Mouse (Mus musculus): ENCODE measurements around the gene Glb1. TPM values are rescaled to one million over a fixed set of nuclear protein-coding genes. Genes with fewer than 3 reads are reported as not detected.
"Not testable (repeated sequence)": the region's sequence is repeated elsewhere in the genome, so short reads cannot be mapped to it uniquely, and the experiment has no call there.

Gene Glb1
- total RNA-seq, 2 experiments from 2014 or later: 4.3 to 4.9 TPM

DNA sequence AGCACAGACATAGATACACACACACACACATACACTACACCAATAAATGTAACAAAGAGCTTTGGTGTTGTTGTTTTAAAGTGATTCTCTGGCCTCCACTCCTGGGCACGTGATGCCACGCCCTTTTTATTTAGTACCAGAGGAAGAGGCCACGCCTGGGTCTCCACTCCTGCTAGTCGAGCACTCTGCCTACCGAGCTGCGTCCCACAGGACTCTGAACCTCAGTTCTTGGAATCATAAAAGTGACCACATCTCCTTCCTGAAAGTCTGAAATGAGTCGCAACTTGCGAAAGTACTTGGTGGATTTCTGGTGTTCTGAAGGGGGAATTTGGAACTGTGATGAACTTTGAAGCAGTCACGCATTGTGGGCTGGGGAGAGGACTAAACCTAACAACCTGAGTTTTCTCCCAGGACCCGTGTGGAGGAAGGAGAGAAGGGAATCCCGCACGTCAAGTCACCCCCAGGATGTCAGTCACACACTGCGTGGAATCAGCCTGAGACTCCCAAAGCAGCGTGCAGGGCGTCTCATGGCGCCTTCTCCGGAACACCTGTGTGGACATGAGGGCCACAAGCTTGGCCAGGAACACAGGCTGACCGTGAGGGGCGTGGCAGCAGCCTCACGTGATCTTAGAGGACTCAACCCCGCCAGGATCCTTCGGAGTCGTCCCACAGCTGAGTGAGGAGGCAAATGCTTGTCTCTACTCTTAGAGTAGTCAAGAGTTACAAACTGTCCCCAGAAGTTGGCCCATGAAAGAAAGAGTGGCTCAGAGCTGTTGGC is 86.8 kb downstream of the Glb1 start:
- DNase-seq: no peak
- intact Hi-C loops (cut with DNase I): no loop called here

DNA sequence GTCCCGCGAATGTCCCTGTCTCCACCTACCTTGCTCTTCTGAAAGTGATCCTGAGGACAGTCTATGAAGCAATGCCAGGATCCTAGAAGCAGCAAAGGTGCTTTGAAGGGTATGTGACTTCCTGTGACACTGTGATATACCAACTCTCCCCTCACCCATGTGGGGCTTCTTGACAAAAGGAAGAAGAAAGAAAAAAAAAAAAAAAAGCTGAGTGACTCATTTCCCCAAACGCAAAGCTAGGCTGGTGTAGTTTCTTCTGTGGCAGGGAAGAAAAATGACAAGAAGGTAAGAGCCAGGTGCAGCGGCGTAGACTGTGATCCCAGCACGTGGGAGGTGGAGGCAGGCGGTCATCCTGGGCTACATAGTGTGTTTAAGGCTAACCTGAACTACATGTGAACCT is 95.6 kb downstream of the Glb1 start:
- DNase-seq: no peak
- intact Hi-C loops (cut with DNase I): loop anchor here (10.0 kb wide), 1 partner anchor 182 kb away; no protein-coding TSS in a partner anchor

DNA sequence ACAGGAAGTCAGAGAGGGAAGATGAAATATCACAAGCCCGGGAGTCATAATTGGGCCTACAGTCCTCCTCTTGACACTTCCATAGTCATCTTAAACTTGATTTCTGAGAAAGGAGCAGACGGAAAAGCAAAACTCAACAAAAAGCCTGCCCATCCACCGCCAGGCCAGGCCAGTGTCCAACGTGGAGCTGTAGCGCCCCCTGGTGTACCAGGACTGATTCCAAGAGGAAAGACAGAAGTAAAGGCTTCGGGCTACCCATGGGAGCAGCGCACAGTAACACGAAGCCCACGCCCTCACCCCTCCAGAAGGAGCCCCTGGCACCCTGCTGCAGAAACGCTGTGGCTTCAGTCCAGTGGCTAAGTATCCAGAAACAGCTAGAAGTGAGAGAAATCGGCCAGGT is 97.3 kb downstream of the Glb1 start:
- DNase-seq: peak; percentile 66 to 72
- intact Hi-C loops (cut with DNase I): loop anchor here (10.0 kb wide), 1 partner anchor 183 kb away; no protein-coding TSS in a partner anchor

DNA sequence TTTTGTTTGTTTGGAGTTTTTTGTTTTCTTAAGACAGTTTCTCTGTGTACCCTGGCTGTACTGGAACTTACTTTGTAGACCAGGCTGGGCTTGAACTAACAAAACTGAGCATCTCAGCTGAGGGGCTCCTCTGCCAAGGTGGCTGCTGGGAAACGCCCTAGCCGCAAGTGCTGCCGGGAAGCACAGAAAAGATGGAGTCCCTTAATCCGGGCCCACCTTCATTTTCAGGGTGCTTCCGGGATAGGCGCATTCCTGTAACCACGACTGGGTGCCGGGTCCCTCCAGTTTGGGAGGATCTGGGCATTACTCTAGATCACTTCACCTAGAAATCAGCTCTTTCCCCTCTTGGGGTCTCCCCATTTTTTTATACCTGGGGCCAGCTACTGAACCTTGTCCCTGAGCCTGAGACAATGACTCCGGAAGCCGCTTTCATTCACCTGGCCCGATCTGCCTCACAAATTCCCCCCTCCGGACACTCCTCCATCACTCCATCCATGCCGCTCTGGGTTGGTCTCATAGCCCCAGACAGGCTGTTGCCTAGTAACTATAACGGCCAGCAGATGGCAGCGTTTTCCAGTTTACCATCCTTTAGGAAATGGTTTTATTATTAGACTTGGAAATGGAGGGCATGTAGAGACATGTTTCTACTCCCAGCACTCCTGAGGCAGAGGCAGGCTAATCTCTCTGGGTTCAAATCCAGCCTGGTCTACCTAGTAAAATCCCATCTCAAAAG is 99.1 kb downstream of the Glb1 start:
- peak in 1 of 2 experiments; percentile 44 for DNase-seq
- intact Hi-C loops (cut with DNase I): loop anchor here (2.0 to 10.0 kb wide), 3 partner anchors 79 to 185 kb away; no protein-coding TSS in a partner anchor

DNA sequence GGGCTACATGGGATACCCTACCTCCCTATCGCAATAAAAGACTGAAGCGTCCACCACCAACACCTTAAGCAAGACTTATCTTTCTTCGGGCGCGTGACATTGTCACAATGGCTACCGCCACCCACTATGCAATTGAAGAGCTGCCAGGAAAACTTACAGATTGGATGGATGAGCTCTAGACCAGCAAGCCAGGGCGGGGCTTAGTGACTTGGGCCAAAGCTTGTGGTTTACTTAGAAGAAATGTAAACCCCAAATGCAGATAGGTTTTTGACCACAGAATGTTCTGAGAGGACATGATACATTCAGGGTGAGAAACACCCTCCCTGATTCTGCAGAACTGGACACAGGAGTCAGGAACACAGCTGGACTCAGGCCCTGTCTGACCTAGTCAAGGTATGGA is 100.2 kb downstream of the Glb1 start:
- DNase-seq: no peak
- intact Hi-C loops (cut with DNase I): loop anchor here (2.0 kb wide), 2 partner anchors 78 to 84 kb away; no protein-coding TSS in a partner anchor

DNA sequence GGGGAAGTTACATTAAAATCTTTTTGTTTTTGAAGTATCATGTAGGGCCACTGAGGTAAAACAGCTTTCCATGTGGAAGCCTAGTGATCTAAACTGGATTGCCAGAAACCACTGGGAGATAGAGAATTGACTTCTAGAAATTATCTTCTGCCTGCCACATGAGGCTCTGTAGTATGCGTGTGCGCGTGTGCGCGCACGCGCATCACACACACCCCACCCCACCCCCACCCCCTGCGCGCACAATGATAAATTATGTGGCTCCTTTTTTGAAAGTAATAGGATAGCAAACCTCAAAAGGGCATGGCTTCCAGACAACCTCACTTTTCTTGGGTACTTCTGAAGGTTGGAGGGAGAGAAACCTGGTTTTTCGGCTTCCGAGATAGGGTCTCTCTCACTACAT is 101.0 kb downstream of the Glb1 start:
- intact Hi-C loops (cut with DNase I): loop anchor here (2.0 kb wide), 2 partner anchors 77 to 85 kb away; no protein-coding TSS in a partner anchor
- DNase-seq: no peak

DNA sequence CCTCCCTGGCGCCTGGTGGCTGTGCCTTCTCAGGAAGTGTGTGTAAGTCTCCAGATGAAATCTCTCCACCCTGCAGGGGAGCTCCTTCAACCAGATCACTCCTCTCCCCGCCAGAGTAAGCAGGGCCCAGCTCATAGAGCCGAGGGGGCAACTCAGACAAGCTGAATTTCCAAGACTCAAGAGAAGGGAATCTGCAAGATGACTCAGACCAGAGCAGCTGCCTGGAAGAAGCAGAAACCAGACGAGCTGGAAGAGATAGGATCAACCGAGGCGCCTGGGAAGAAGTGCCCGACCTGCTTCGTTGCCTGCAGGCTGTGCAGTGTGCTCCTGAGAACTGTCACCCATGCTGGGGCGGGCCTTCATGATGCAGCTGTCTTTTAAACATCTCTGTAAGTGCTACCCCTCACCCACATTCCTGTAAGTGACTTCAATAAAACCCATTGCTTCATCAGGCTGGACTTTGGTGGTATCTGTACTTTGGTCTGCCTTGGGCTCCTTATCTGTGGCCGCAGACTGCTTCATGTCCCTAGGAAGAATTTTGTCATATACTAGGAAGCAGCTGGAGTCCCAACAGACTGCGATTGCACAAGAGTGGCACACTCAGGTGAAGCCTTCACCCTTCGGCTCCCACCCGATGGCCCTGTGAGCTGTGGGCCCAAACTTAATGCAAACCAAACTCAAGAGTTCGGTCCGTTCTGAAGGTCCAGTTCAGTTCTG is 102.0 kb downstream of the Glb1 start:
- intact Hi-C loops (cut with DNase I): no loop called here

DNA sequence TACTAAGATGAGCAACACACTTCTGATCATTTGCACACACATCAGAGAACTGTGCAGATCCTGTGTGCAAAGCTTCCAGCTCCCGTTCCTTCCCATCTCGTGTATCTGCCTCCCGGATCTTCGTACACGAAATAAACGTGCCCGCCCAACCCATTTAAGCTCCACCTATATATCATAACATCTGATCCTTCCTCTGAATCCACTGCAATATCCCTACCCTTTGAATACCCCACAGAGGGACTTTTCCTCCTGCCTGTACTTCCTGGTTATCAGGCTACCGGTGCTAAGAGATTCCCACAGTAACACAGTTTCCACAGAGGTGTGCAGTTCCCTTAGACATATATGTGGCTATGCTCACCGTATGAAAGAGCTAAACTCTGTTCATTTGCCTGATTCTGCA is 103.9 kb downstream of the Glb1 start, which contains the start of gene Ccr4:
Gene Ccr4, minus strand, starts transcription at position 101 of the 400 bp plus-strand sequence.
- intact Hi-C loops (cut with DNase I): no loop called here
- DNase-seq: no peak

More for the DNA sequence above, 102.0 kb downstream of the Glb1 start:
- DNase-seq: no peak

DNA sequence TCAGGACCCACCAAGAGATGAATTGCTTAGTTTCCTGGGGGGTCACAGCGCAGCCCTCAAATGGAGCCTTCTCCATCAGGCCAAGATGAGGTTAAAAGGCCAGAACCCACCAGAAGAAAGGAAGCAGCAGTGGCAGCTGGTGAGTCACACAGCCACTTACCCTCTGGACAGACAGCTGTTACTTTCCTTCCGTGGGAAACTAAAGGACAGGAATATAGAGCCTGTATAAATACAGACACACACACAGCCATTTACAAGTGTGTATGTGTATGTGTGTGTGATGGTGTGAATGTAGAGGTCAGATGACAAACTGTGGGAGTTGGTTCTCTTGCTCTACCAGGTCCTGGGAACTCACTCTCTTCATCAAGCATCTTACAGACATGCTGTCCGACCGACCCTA is 105.7 kb downstream of the Glb1 start:
- DNase-seq: no peak
- intact Hi-C loops (cut with DNase I): no loop called here

DNA sequence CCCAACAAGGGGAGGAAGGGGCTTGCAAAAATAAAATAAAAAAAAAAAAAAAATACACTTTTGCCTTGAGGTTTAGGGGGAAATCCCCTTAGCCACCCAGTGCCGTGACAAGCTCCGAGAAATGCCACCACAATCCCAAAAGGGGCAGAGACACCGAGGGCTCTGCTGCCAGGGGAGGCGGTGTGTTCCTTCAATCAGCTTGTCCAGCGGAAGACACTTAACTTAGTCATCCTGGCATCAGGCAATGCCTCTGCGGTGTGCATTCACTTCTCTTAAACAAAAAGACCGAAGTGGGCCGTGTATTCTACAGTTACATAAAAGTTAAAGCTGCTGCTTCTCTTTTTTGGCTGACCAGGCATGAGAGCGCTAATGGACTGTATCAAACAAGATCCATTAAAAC is 106.5 kb downstream of the Glb1 start:
- no peak for DNase-seq
- intact Hi-C loops (cut with DNase I): no loop called here

DNA sequence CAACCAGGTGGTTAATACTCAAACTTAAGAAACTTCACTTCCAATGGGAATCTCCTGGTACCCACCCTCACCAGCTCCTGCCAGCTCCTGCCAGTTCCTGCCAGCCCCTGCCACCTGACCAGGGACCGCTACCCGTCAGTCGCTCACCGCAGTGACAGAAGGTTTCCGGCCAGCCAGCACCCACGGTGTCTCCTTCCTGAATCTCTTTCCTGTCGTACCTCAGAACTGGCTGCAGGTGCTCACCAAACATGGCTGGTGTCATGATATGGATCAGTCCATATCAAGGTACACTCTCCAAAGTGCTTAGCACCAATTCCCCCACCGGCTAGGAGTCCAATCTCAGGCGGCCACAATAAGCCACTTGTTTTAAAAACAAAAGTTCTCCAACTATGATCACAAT is 108.9 kb downstream of the Glb1 start:
- no peak for DNase-seq
- intact Hi-C loops (cut with DNase I): no loop called here

DNA sequence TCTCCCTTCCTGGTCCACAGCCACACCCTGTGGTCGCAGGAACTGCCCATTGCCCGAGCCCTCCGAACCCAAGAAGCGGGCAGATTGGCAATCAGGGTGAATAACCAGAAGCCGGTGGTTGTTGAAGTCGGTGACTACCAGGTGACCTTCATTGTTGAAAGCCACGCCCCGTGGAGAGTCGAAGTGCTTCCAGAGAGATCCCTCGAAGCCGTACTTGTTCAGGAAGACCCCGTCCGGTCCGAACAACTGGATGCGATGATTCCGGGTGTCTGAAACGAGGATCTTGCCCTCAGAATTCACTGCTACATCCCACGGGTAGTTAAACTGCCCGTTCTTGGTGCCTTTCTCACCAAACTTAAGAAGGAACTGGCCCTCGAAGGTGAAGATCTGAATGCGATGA is 112.0 kb downstream of the Glb1 start:
- DNase-seq: no peak
- intact Hi-C loops (cut with DNase I): no loop called here

DNA sequence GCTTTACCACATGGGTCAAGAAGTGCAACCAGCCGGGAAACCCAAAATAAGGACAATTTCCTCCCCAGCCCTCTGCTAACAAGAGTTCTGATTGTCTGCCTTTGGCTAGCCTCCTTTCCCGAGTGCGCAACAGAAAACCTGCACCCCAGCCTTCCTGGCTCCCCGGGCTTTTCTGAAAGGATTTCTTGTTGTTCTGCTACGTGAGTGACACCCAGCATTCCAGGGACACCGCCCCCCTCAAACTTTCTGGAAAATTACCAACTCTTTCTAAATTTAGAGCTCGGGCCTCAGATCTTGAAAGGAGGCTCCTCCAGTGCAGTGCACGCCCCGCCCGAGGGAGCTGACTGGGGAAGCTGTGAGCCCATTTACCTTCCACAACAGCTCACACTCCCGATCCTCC is 114.5 kb downstream of the Glb1 start, which contains the start of gene C130032M10Rik:
Gene C130032M10Rik, plus strand, starts transcription at position 334 of the 400 bp plus-strand sequence.
- intact Hi-C loops (cut with DNase I): no loop called here
- DNase-seq: no peak

DNA sequence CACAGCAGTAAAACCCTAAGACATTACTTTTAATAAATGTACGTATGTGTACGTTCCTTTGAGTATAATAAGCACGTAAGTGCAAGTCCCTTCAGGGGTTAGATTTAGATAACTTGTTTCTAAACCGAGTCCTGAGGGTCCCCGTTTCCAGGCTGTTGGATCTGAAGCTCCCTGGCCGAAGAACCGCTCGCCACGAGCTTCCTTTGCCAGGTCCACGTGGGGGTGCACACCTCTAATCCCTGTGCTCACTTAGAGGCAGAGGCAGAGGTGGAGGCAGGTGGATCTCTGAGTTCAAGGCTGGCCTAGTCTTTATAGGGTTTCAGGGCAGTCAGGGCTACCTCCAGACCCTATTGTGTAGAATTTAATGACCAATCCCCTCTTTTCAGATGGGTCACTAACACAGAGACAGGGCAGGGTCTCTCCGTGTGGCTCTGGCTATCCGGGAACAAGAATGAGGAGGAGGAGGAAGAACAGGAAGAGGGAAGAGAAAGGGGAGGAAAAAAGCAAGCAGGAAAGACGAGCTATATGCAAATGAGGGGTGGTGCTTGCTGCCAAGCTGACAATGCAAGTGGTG is 117.1 kb downstream of the Glb1 start:
- DNase-seq: no peak
- intact Hi-C loops (cut with DNase I): no loop called here

DNA sequence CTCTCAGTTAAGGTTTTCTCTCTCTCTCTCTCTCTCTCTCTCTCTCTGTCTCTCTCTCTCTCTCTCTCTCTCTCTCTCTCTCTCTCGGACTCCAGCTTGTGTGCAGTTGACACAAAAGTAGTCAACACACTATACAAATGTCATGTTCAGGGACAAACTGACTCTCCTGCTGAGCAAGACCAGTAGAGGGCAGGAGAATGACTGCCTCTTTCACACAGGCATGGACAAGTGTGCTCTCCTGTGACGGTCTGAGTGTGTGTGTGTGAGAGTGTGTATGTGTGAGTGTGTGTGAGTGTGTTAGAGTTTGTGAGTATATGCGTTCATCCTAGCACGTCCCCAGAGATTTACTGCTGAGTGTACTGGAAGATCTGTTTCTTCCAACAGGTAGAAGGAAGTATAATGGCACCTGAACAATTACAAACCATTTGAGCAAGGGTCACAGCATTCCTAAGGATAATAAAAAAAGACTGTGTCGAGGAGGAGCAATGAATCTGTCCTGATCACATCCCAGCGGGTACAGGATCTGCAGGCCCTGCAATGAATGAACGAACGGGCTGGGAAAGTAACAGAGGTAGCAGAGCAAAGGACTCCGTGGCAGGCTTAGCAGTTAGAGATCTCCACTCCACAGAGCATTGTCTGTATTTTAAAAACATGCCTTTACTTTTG is 118.1 kb downstream of the Glb1 start:
- intact Hi-C loops (cut with DNase I): no loop called here
- no peak for DNase-seq

DNA sequence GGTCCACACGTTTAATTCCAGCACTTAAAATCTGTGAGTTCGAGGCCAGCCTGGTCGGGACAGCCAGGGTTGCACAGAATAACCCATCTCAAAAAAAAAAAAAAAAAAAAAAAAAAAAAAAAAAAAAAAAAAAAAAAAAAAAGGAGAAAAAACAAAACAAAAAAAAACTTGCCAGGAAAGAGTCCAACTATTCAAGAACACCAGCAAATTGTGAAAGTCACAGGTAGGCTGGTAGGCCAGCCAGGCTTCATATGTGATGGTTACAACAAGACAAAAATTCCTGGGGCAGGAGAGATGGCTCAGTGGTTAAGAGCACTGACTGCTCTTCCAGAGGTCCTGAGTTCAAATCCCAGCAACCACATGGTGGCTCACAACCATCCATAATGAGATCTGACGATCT is 119.7 kb downstream of the Glb1 start:
- intact Hi-C loops (cut with DNase I); DNase-seq: not testable (repeated sequence)

DNA sequence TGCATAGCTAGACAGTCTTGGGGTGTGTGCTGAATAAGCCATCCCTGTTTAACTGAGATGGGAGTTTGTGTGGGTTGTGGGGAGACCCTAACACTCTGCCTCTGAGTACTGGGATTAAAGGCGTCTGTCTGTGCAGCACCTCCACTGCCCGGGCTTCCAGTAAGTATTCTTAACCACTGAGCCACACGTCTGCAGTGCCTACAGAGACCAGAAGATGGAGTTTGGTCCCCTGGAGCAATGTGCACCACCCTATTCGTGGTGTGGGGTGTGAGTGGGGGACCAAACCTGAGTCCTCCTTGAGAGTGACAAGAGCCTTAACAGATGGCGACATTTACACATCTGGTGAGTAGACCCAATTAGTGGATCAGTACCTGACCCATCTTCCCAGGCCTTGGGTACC is 121.2 kb downstream of the Glb1 start:
- intact Hi-C loops (cut with DNase I): no loop called here
- DNase-seq: no peak

DNA sequence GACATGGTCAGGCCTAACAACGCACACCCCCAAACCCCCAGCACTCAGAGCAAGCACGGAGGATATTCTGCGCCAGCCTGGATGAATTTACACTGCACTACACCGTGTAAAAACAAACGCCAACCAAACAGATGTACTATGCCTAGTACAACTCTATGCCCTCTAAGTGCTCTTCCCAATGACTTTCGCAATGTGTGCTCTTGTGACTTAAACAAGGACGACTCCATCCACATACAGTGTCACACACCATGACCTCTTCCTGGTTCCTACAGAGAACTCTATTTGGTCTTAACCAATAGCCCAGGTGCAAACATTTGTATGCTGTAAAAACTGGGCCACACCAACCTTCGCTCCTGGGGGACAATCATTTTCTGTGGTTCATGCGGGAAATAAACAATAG is 121.6 kb downstream of the Glb1 start:
- intact Hi-C loops (cut with DNase I): no loop called here
- DNase-seq: no peak
